Mouse (Mus musculus) heart, embryonic 16.5 days (tissue): ENCODE measurements around the gene Rfx4. TPM values are rescaled to one million over a fixed set of nuclear protein-coding genes. Genes with fewer than 3 reads are reported as not detected.

Experiments used
- ATAC-seq: fragments of 200-750 bp; cut with Nextera tagmentation; replicated peaks from 2 replicates; pipeline ENCODE4 v1.8.0; 2017; ENCODE audit warnings: moderate number of reproducible peaks; ENCODE audit not compliant: insufficient read depth, low FRiP score; ENCODE audit errors: extremely low read depth
- H3K27ac ChIP-seq: fragments of 300-500 bp; sonication (generic); 2 replicates; pipeline ENCODE4 v1.5.1; 2014; ENCODE audit warnings: mild to moderate bottlenecking, low read length, control low read depth, moderate library complexity
- H3K27me3 ChIP-seq: fragments of 300-500 bp; sonication (generic); 2 replicates; pipeline ENCODE4 v1.6.1; 2014; ENCODE audit warnings: low read length, mixed read lengths; ENCODE audit not compliant: control insufficient read depth, insufficient read depth
- H3K36me3 ChIP-seq: fragments of 300-500 bp; sonication (generic); 2 replicates; pipeline ENCODE4 v1.6.1; 2014; ENCODE audit not compliant: control insufficient read depth, insufficient read depth
- H3K4me1 ChIP-seq: fragments of 300-500 bp; sonication (generic); 2 replicates; pipeline ENCODE4 v1.6.1; 2014; ENCODE audit warnings: low read length, mixed read lengths; ENCODE audit not compliant: control insufficient read depth, insufficient read depth
- H3K4me2 ChIP-seq: fragments of 300-500 bp; sonication (generic); 2 replicates; pipeline ENCODE4 v1.6.1; 2014; ENCODE audit warnings: low read depth, mild to moderate bottlenecking, control low read depth, low read length
- H3K4me3 ChIP-seq: fragments of 300-500 bp; sonication (generic); 2 replicates; pipeline ENCODE4 v1.5.1; 2014; ENCODE audit warnings: mild to moderate bottlenecking, control low read depth, low read length
- H3K9ac ChIP-seq: fragments of 300-500 bp; sonication (generic); 2 replicates; pipeline ENCODE4 v1.6.1; 2014; ENCODE audit warnings: low read length, control low read depth
- H3K9me3 ChIP-seq: fragments of 300-500 bp; sonication (generic); replicated peaks from 2 replicates; pipeline ENCODE4 v1.6.1; 2016; ENCODE audit warnings: low read length; ENCODE audit not compliant: control insufficient read depth
- WGBS: fragments of 180-500 bp; shearing (Covaris S2); extraction: QIAGEN DNeasy Blood & Tissue Kit; methylation state at CpG from one replicate; pipeline ENCODE4 v1.1.7; 2014; 5-methylcytosine and 5-hydroxymethylcytosine counted together
- polyA plus RNA-seq: library from polyadenylated mRNA; unstranded; fragments of >200 nt; fragmentation: Nextera tagmentation; extraction: Ambion mirVana; gene quantifications from 2 replicates; pipeline ENCODE4 v1.2.1, GENCODE M21; 2015

Rfx4 gene
- polyA plus RNA-seq, 1 experiment from 2014 or later: 0.04 TPM

GRCm38 (mm10) chr10:84886785-84887184 lies 130.9 kb downstream of the Rfx4 start:
- no peak overlapping the region for H3K9ac ChIP-seq
- H3K36me3 ChIP-seq: no peaks in the 10 kb centered on the region
- no peaks in the 10 kb centered on the region for H3K4me1 ChIP-seq
- no peak for ATAC-seq
- WGBS: 72% methylated on average over 8 of the region's 8 CpGs
- no peak overlapping the region for H3K4me3 ChIP-seq
- no peak overlapping the region for H3K4me2 ChIP-seq
- no peaks in the 10 kb centered on the region for H3K9me3 ChIP-seq
- H3K27ac ChIP-seq: no peak overlapping the region
- H3K27me3 ChIP-seq: no peaks in the 10 kb centered on the region

- Histone ChIP-seq H3K27ac (no peak overlapping the region), H3K27me3 (no peaks in the 10 kb centered on the region), H3K4me2 (no peak overlapping the region), H3K4me3 (no peak overlapping the region), H3K9ac (no peak overlapping the region), H3K36me3 (no peaks in the 10 kb centered on the region), H3K9me3 (no peaks in the 10 kb centered on the region), H3K4me1 (no peaks in the 10 kb centered on the region)
- WGBS: 52% methylated on average over 4 of the region's 4 CpGs
- ATAC-seq: no peak
Measured at GRCm38 (mm10) chr10:84889096-84889846, 133.4 kb downstream of the Rfx4 start.

GRCm38 (mm10) chr10:84895810-84896358 lies 140.0 kb downstream of the Rfx4 start:
- WGBS: 88% methylated on average over 10 of the region's 10 CpGs
- H3K36me3 ChIP-seq: no peaks in the 10 kb centered on the region
- no peak overlapping the region for H3K27ac ChIP-seq
- H3K4me2 ChIP-seq: no peak overlapping the region
- H3K9ac ChIP-seq: no peak overlapping the region
- H3K27me3 ChIP-seq: no peaks in the 10 kb centered on the region
- no peak overlapping the region for H3K4me3 ChIP-seq
- no peak for ATAC-seq
- no peaks in the 10 kb centered on the region for H3K9me3 ChIP-seq
- H3K4me1 ChIP-seq: no peaks in the 10 kb centered on the region

GRCm38 (mm10) chr10:84896941-84897930 lies 141.4 kb downstream of the Rfx4 start:
- no peak; the same call in 1 of the 2 replicates for ATAC-seq
- no peaks in the 10 kb centered on the region for H3K27me3 ChIP-seq
- peaks cover 3% of the 10 kb centered on the region; the same call in 1 of the 2 replicates for H3K4me1 ChIP-seq
- H3K4me3 ChIP-seq: no peak overlapping the region
- 64% methylated on average over 9 of the region's 9 CpGs for WGBS
- no peak overlapping the region for H3K27ac ChIP-seq
- no peak overlapping the region for H3K9ac ChIP-seq
- no peak overlapping the region for H3K4me2 ChIP-seq
- no peaks in the 10 kb centered on the region for H3K36me3 ChIP-seq
- no peaks in the 10 kb centered on the region for H3K9me3 ChIP-seq

- Histone ChIP-seq H3K4me2 (no peak overlapping the region), H3K4me3 (no peak overlapping the region), H3K9ac (no peak overlapping the region), H3K9me3 (no peaks in the 10 kb centered on the region), H3K4me1 (peaks cover 6% of the 10 kb centered on the region), H3K27ac (no peak overlapping the region), H3K36me3 (no peaks in the 10 kb centered on the region), H3K27me3 (no peaks in the 10 kb centered on the region)
- no peak for ATAC-seq
- 64% methylated on average over 3 of the region's 3 CpGs for WGBS
Measured at GRCm38 (mm10) chr10:84898144-84898979, 142.5 kb downstream of the Rfx4 start.

- H3K27ac ChIP-seq: no peak overlapping the region
- no peak for ATAC-seq
- 69% methylated on average over 5 of the region's 5 CpGs for WGBS
Measured at GRCm38 (mm10) chr10:84901676-84902075, 145.8 kb downstream of the Rfx4 start.

GRCm38 (mm10) chr10:84902213-84902612 lies 146.4 kb downstream of the Rfx4 start:
- H3K36me3 ChIP-seq: no peaks in the 10 kb centered on the region
- 73% methylated on average over 2 of the region's 2 CpGs for WGBS
- H3K27me3 ChIP-seq: no peaks in the 10 kb centered on the region; the same call in 1 of the 2 replicates
- no peak overlapping the region for H3K4me3 ChIP-seq
- no peak overlapping the region for H3K27ac ChIP-seq
- ATAC-seq: no peak
- peaks cover 10% of the 10 kb centered on the region for H3K4me1 ChIP-seq
- no peaks in the 10 kb centered on the region for H3K9me3 ChIP-seq
- no peak overlapping the region for H3K4me2 ChIP-seq
- no peak overlapping the region for H3K9ac ChIP-seq

More at GRCm38 (mm10) chr10:84901676-84902075, 145.8 kb downstream of the Rfx4 start:
- H3K4me3 ChIP-seq: no peak overlapping the region
- H3K27me3 ChIP-seq: no peaks in the 10 kb centered on the region; the same call in 1 of the 2 replicates
- H3K4me2 ChIP-seq: no peak overlapping the region
- no peak overlapping the region for H3K9ac ChIP-seq
- peaks cover 10% of the 10 kb centered on the region for H3K4me1 ChIP-seq
- H3K9me3 ChIP-seq: no peaks in the 10 kb centered on the region
- H3K36me3 ChIP-seq: no peaks in the 10 kb centered on the region

- no peak for ATAC-seq
Measured at GRCm38 (mm10) chr10:84903307-84903706, 147.4 kb downstream of the Rfx4 start.

More at GRCm38 (mm10) chr10:84903307-84903706, 147.4 kb downstream of the Rfx4 start:
- Histone ChIP-seq H3K4me3 (no peak overlapping the region), H3K27me3 (no peaks in the 10 kb centered on the region; the same call in 1 of the 2 replicates), H3K9me3 (no peaks in the 10 kb centered on the region), H3K9ac (no peak overlapping the region), H3K4me1 (peaks cover 10% of the 10 kb centered on the region), H3K36me3 (no peaks in the 10 kb centered on the region), H3K27ac (no peak overlapping the region), H3K4me2 (peak overlapping the region; percentile 35)
- WGBS: 39% methylated on average over 7 of the region's 7 CpGs
